Mouse (Mus musculus) bone marrow, adult 2 months (tissue): ENCODE results near the gene Dpep3. TPM values are rescaled to one million over a fixed set of nuclear protein-coding genes. Genes with fewer than 3 reads are reported as not detected.
"Not testable (repeated sequence)": the region's sequence is repeated elsewhere in the genome, so short reads cannot be mapped to it uniquely, and the experiment has no call there.

Experiments
- H3K27ac ChIP-seq: fragments of 200-500 bp; 2 replicates; pipeline ENCODE4 v1.5.1; 2012; ENCODE audit warnings: low read depth, mild to moderate bottlenecking, control low read depth, inconsistent platforms, low read length; ENCODE audit not compliant: control insufficient read depth, poor library complexity, insufficient read depth
- H3K4me1 ChIP-seq: fragments of 200-500 bp; 2 replicates; pipeline ENCODE4 v1.6.1; 2011; ENCODE audit warnings: low read length; ENCODE audit not compliant: control insufficient read depth, insufficient read depth
- H3K4me3 ChIP-seq: fragments of 200-500 bp; replicated peaks from 2 replicates; pipeline ENCODE3; 2011; ENCODE audit warnings: mild to moderate bottlenecking, low read depth, low read length, control low read depth; ENCODE audit not compliant: control insufficient read depth
- CTCF ChIP-seq: fragments of 200-500 bp; IDR thresholded peaks from 2 replicates; pipeline ENCODE4 v1.5.1; 2011; ENCODE audit warnings: low read length, control low read depth; ENCODE audit not compliant: control insufficient read depth, insufficient read depth
- POLR2A ChIP-seq: fragments of 200-500 bp; IDR thresholded peaks from 2 replicates; pipeline ENCODE4 v1.6.1; 2011; ENCODE audit warnings: low read depth, mild to moderate bottlenecking, control low read depth, low read length, borderline replicate concordance; ENCODE audit not compliant: control insufficient read depth
- WGBS: fragments of 180-500 bp; shearing (Covaris S2); methylation state at CpG from one replicate; pipeline ENCODE4 v1.1.7; 2018; 5-methylcytosine and 5-hydroxymethylcytosine counted together
- polyA plus RNA-seq: library from polyadenylated mRNA; stranded (reverse); fragments of >200 nt; gene quantifications from 2 replicates; pipeline ENCODE4 v1.2.4, GENCODE M21; 2011; ENCODE audit warnings: low replicate concordance; ENCODE audit not compliant: missing spikeins, insufficient read depth, insufficient read length

Gene Dpep3
- polyA plus RNA-seq, result not detected in 2 replicates

DNA sequence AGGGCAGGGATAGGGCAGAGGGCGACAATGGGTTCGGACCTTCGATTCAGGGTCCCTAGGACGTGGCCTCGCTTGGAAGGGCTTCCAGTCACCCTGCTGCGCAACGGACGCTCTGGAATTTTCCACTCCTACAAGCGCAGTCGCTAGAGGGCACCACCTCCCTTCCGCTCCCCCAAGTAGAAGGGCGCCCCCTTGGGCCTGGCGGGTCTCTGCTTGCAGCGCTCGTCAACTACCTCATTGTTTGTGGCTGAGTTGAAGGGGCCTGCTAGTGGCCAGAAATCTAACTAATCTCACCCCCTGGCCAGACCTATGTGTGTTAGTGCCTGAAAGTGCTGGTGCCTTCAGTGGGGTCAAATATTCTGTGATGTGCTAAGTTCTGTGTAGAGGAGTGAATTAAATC is at the start of gene Dpep3:
Dpep3 (minus strand) TSS at position 105 of the 400 bp plus-strand sequence.
- H3K4me3 ChIP-seq, result no peak within 1 kb of the TSS
- 90% methylated on average over 15 of the region's 15 CpGs for WGBS
- H3K27ac ChIP-seq, result no peak within 1 kb of the TSS
- H3K4me1 ChIP-seq, result peaks cover 2% of the 10 kb centered on the region
- TF ChIP-seq POLR2A, result no peak
- no peak for TF ChIP-seq CTCF

DNA sequence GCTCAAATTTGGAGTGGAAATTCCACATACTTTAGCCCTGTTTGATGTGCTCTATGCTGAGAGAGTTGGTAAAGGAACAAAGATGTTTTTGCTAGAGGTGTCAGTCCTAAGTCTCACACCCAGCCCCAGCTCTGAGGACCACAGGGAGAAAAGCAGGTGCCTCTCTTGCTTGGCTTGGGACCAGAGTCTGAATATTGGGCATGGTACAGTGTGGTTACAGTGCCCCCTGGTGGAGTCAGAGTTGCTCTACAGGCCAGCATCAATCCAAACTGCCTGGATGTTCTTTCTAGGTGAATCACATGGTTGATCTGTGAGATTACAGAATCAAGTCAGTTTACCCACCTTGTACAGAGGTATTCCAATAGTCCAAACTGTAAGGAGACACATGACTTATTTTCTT is 43.3 kb upstream of the Dpep3 start:
- TF ChIP-seq CTCF, result peak; percentile 98
- TF ChIP-seq POLR2A, result no peak
- Histone ChIP-seq H3K27ac (no peak overlapping the region), H3K4me1 (no peaks in the 10 kb centered on the region), H3K4me3 (no peak overlapping the region)

DNA sequence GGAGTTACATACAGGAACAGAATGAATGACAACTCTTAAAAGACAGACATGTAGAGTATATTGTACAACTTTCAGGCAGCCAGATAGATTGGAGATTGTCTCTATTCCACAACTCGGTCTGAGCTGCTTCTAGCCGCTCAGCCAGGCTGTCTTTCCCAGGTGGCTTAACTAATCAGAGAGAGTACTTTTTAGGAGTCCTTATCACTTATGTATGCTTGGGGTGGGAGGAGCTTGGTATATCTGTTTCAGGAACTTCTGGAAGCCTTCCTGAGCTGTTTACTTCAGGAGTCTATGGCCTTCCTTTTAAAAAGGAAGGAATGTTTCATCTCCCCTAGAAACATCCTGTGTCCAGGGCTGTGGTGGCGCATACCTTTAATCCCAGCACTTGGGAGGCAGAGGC is 38.8 kb upstream of the Dpep3 start:
- TF ChIP-seq POLR2A (no peak), CTCF (no peak)
- Histone ChIP-seq H3K4me1 (no peaks in the 10 kb centered on the region; the same call in 1 of the 2 replicates), H3K4me3 (no peak overlapping the region), H3K27ac (no peak overlapping the region)
- WGBS, result 67% methylated on average over 3 of the region's 3 CpGs

DNA sequence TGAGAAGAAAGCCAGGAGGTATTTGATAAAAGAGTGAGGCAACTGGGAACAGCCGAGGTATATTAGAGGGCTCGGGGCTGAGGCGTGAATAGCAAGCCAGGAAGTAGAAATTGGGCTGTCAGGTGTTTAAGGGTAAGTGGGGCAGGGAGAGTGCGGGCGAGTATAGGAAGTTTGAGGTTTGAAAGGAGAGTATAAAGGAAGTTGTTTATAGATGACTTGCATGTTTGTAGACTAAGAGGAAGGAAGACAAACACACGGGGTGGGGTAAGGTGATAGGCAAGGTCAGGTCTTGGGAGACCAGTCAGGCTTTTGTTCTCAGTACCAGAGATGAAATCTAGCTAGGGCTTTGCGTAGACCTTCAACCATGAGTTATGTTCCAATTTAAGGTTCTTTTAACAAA is 37.9 kb upstream of the Dpep3 start:
- H3K4me1 ChIP-seq, result no peaks in the 10 kb centered on the region; the same call in 1 of the 2 replicates
- no peak overlapping the region for H3K27ac ChIP-seq
- 13% methylated on average over 7 of the region's 7 CpGs for whole genome bisulfite sequencing
- H3K4me3 ChIP-seq, result no peak overlapping the region
- TF ChIP-seq CTCF, result no peak
- TF ChIP-seq POLR2A, result no peak

DNA sequence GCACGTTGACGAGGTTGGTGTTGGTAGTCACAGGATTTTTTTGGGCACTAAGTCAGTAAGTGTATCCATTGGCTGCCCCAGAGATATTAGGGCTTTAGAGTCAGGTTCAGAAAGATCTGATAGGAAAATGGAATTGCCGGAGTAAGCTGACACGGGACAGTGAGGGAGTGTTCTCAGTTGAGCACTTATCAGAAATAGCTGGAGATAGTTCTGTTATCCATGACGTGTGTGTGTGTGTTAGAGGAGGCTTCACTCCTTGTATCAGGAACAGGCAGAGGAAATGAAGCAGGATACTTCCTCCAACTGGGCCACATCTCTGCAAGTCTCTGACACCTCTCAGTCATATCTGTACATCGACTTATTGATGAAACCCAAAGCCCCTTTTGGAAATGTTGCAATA is 37.1 kb upstream of the Dpep3 start:
- H3K4me3 ChIP-seq, result no peak overlapping the region
- 65% methylated on average over 6 of the region's 6 CpGs for WGBS
- H3K27ac ChIP-seq, result no peak overlapping the region
- H3K4me1 ChIP-seq, result no peaks in the 10 kb centered on the region; the same call in 1 of the 2 replicates
- TF ChIP-seq POLR2A (no peak), CTCF (no peak)

DNA sequence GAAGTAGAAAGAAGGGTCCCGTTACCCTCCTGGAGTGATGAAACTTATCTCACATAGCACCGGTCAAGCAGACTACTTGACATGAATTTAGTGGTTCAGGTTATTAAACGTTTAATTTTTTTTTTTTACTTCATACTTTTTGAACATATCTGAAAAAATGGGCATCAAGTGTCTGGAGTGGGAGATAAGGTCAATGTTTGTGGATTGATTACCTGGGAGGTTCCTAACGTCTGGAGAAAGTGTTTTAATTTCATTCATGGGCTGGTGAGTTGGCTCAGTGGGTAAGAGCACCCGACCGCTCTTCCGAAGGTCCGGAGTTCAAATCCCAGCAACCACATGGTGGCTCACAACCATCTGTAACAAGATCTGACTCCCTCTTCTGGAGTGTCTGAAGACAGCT is 33.0 kb upstream of the Dpep3 start:
- H3K4me1 ChIP-seq, H3K27ac ChIP-seq: not testable (repeated sequence)
- peak overlapping the region; percentile 3 for H3K4me3 ChIP-seq
- WGBS, result 56% methylated on average over 8 of the region's 8 CpGs

DNA sequence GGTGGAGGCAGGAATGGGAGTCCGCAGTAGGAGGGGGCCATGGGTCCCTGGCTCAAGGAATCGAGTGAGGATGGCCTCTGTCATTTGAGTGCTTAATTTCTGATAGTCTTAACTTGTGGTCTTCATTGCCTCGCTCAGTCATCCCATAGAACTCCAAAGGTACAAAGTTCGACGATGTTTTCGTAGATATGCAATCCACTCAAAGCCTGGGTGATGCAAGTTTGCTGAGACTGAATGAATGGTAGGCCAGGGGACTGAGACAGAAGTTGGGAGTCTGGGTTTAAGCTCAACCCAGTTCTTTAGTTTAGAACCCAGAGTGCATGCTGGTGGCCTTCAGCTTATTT is 32.4 kb upstream of the Dpep3 start, which contains the start of gene Ddx28:
Ddx28 (minus strand) TSS at position 240 of the 344 bp plus-strand sequence.
- Histone ChIP-seq H3K4me1 (peaks cover 2% of the 10 kb centered on the region; the same call in 1 of the 2 replicates), H3K27ac (peak within 1 kb of the TSS; percentile 61), H3K4me3 (peak within 1 kb of the TSS; percentile 87)
- WGBS, result under 1% methylated on average over 6 of the region's 6 CpGs
- TF ChIP-seq CTCF (no peak), POLR2A (no peak)

DNA sequence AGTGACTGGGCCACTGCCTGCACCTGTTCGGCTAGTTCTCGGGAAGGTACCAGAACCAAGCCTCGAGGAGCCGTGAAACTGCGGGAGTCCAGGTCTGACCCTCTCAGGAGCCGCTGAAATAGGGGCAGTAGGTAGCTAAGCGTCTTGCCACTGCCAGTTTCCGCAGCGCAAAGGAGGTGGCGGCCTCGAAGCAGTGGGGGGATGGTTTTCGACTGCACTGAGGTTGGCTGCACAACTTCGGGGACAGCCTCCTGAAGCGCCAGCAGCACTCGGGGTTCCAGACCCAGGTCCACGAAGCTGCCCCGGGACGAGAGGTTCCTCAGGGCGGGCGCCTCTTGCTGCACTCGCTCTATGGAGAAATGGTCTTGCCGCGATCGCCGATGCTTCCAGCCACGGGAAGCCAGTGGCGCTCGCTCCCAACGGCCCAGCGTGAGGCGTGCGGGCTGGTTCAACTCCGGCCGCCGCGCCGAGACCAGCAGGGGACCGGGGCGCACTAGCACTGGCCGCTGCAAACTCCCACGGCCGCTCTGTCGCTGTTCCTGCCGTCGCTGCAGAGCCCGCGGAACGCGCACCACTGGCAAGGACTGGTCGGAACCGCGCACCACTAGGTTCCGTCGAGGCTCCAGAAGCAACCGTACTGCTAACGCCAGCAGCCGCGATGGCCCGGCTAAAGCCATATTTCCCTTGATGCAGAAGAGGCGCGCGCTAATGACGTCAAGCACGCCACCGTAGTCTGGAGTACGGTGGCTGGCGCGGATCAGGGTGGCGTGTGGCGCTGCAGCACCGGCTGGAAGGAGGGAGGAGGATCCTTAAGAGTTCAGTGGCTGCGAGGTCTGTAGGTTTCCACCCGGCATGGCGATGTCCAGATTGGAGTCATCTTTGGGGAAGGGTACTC is 31.8 kb upstream of the Dpep3 start:
- WGBS, result under 1% methylated on average over 74 of the region's 74 CpGs
- TF ChIP-seq CTCF (no peak; the same call in 1 of the 2 replicates), POLR2A (peak; percentile 81; the same call in 1 of the 2 replicates)
- Histone ChIP-seq H3K4me1 (peaks cover 2% of the 10 kb centered on the region; the same call in 1 of the 2 replicates), H3K27ac (peak overlapping the region; percentile 61), H3K4me3 (peak overlapping the region; percentile 87)

DNA sequence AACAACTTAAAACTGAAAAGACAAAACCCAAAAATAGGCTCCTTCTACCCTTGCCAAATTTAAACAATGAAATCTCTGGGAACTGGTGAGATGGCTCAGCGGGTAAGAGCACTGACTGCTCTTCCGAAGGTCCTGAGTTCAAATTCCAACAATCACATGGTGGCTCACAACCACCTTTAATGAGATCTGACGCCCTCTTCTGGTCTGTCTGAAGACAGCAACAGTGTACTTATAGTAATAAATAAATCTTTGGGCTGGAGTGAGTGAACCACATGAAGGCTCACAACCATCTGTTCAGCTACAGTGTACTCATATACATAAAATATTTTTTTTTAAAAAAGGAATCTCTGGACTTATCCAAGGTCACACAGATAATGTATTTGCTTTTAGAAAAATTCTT is 28.7 kb upstream of the Dpep3 start:
- H3K4me1 ChIP-seq, H3K27ac ChIP-seq, H3K4me3 ChIP-seq: not testable (repeated sequence)
- WGBS, result 65% methylated on average over 3 of the region's 3 CpGs
